Mouse (Mus musculus) intestine, embryonic 14.5 days (tissue): ENCODE measurements around the gene Mrpl20. TPM values are rescaled to one million over a fixed set of nuclear protein-coding genes. Genes with fewer than 3 reads are reported as not detected.
A peak's percentile ranks its signal among the peaks of the same experiment; 100 is the strongest.

Experiments used
- ATAC-seq: fragments of 200-750 bp; cut with Nextera tagmentation; replicated peaks from 2 replicates; pipeline ENCODE4 v1.8.0; 2017; ENCODE audit warnings: low read depth, moderate number of reproducible peaks, moderate TSS enrichment, moderate library complexity; ENCODE audit not compliant: low FRiP score, low TSS enrichment
- DNase-seq: peaks from one replicate; pipeline ENCODE4 v3.0.0-alpha.2; 2018; ENCODE audit warnings: low spot score
- H3K27ac ChIP-seq: fragments of 300-500 bp; sonication (generic); 2 replicates; pipeline ENCODE4 v1.5.1; 2014; ENCODE audit warnings: low read depth, mild to moderate bottlenecking, control low read depth
- H3K27me3 ChIP-seq: fragments of 300-500 bp; sonication (generic); replicated peaks from 2 replicates; pipeline ENCODE4 v1.6.1; 2014; ENCODE audit warnings: low read length, control low read depth; ENCODE audit not compliant: control insufficient read depth, insufficient read depth
- H3K36me3 ChIP-seq: fragments of 300-500 bp; sonication (generic); 2 replicates; pipeline ENCODE4 v1.6.1; 2014; ENCODE audit warnings: low read length, control low read depth; ENCODE audit not compliant: control insufficient read depth, insufficient read depth
- H3K4me1 ChIP-seq: fragments of 300-500 bp; sonication (generic); replicated peaks from 2 replicates; pipeline ENCODE4 v1.6.1; 2014; ENCODE audit warnings: low read length, control low read depth, mixed read lengths; ENCODE audit not compliant: control insufficient read depth, insufficient read depth
- H3K4me2 ChIP-seq: fragments of 300-500 bp; sonication (generic); 2 replicates; pipeline ENCODE4 v1.6.1; 2014; ENCODE audit warnings: low read length
- H3K4me3 ChIP-seq: fragments of 300-500 bp; sonication (generic); 2 replicates; pipeline ENCODE4 v1.5.1; 2014; ENCODE audit warnings: low read depth, low read length, control low read depth, mixed read lengths
- H3K9ac ChIP-seq: fragments of 300-500 bp; sonication (generic); 2 replicates; pipeline ENCODE4 v1.6.1; 2014; ENCODE audit warnings: mild to moderate bottlenecking, low read length
- H3K9me3 ChIP-seq: fragments of 300-500 bp; sonication (generic); 2 replicates; pipeline ENCODE4 v1.6.1; 2016; ENCODE audit warnings: low read length, control low read depth; ENCODE audit not compliant: control insufficient read depth
- WGBS: fragments of 180-500 bp; shearing (Covaris S2); extraction: QIAGEN DNeasy Blood & Tissue Kit; methylation state at CpG from one replicate; pipeline ENCODE4 v1.1.7; 2014; 5-methylcytosine and 5-hydroxymethylcytosine counted together
- polyA plus RNA-seq: library from polyadenylated mRNA; unstranded; fragments of >200 nt; fragmentation: Nextera tagmentation; extraction: Ambion mirVana; gene quantifications from 2 replicates; pipeline ENCODE4 v1.2.1, GENCODE M21; 2014

Gene Mrpl20
- polyA plus RNA-seq, 1 experiment from 2014 or later, result 246 TPM

- Histone ChIP-seq H3K27ac (peak overlapping the region; percentile 54; the same call in 1 of the 2 replicates), H3K4me3 (no peak overlapping the region), H3K9ac (no peak overlapping the region), H3K4me1 (peaks cover 14% of the 10 kb centered on the region), H3K27me3 (no peaks in the 10 kb centered on the region), H3K4me2 (no peak overlapping the region), H3K9me3 (no peaks in the 10 kb centered on the region), H3K36me3 (peaks cover 56% of the 10 kb centered on the region)
- no peak for ATAC-seq
- WGBS, result 93% methylated on average over 3 of the region's 3 CpGs
- DNase-seq, result no peak
Measured at GRCm38 (mm10) chr4:155807841-155808240, 5.2 kb downstream of the Mrpl20 start.

GRCm38 (mm10) chr4:155811929-155812664, 9.4 kb downstream of the Mrpl20 start, which contains the start of gene Ccnl2:
Gene Ccnl2 (plus strand): TSS chr4:155812489.
- H3K27me3 ChIP-seq, result no peaks in the 10 kb centered on the region
- peak; percentile 97 for ATAC-seq

GRCm38 (mm10) chr4:155812665-155813181, 10.0 kb downstream of the Mrpl20 start:
- Histone ChIP-seq H3K27me3 (no peaks in the 10 kb centered on the region), H3K4me1 (peaks cover 20% of the 10 kb centered on the region), H3K27ac (peak overlapping the region; percentile 93), H3K4me2 (peak overlapping the region; percentile 97), H3K9me3 (no peaks in the 10 kb centered on the region), H3K9ac (peak overlapping the region; percentile 99), H3K36me3 (peaks cover 75% of the 10 kb centered on the region), H3K4me3 (peak overlapping the region; percentile 100)
- peak; percentile 73 for DNase-seq
- WGBS, result under 1% methylated on average over 47 of the region's 49 CpGs
- ATAC-seq, result peak; percentile 44

More at GRCm38 (mm10) chr4:155811929-155812664, 9.4 kb downstream of the Mrpl20 start, which contains the start of gene Ccnl2:
- 1% methylated on average over 60 of the region's 60 CpGs for WGBS
- peaks cover 20% of the 10 kb centered on the region for H3K4me1 ChIP-seq
- peak within 1 kb of the TSS; percentile 99 for H3K9ac ChIP-seq
- H3K27ac ChIP-seq, result peak within 1 kb of the TSS; percentile 93
- H3K9me3 ChIP-seq, result no peaks in the 10 kb centered on the region
- H3K36me3 ChIP-seq, result peaks cover 75% of the 10 kb centered on the region
- peak within 1 kb of the TSS; percentile 100 for H3K4me3 ChIP-seq
- DNase-seq, result peak; percentile 95
- H3K4me2 ChIP-seq, result peak within 1 kb of the TSS; percentile 97

GRCm38 (mm10) chr4:155817533-155817932, 14.9 kb downstream of the Mrpl20 start:
- Histone ChIP-seq H3K27ac (no peak overlapping the region), H3K4me3 (no peak overlapping the region), H3K9ac (no peak overlapping the region), H3K36me3 (peaks cover 91% of the 10 kb centered on the region), H3K27me3 (no peaks in the 10 kb centered on the region), H3K4me2 (no peak overlapping the region), H3K4me1 (peaks cover 14% of the 10 kb centered on the region), H3K9me3 (no peaks in the 10 kb centered on the region)
- 79% methylated on average over 4 of the region's 4 CpGs for WGBS
- no peak for DNase-seq
- ATAC-seq, result no peak

GRCm38 (mm10) chr4:155821025-155821424, 18.3 kb downstream of the Mrpl20 start:
- no peak overlapping the region for H3K4me3 ChIP-seq
- 72% methylated on average over 7 of the region's 7 CpGs for WGBS
- no peak overlapping the region for H3K4me2 ChIP-seq
- H3K36me3 ChIP-seq, result peaks cover 97% of the 10 kb centered on the region
- no peak overlapping the region for H3K9ac ChIP-seq
- ATAC-seq (no peak), DNase-seq (no peak)
- no peak overlapping the region for H3K27ac ChIP-seq
- H3K9me3 ChIP-seq, result no peaks in the 10 kb centered on the region
- H3K27me3 ChIP-seq, result no peaks in the 10 kb centered on the region
- no peaks in the 10 kb centered on the region for H3K4me1 ChIP-seq

- no peaks in the 10 kb centered on the region for H3K27me3 ChIP-seq
- H3K27ac ChIP-seq, result no peak overlapping the region
- 94% methylated on average over 16 of the region's 16 CpGs for WGBS
- peaks cover 90% of the 10 kb centered on the region for H3K36me3 ChIP-seq
- H3K4me1 ChIP-seq, result no peaks in the 10 kb centered on the region
- no peak overlapping the region for H3K9ac ChIP-seq
- no peak for DNase-seq
- H3K4me2 ChIP-seq, result no peak overlapping the region
- no peak overlapping the region for H3K4me3 ChIP-seq
- H3K9me3 ChIP-seq, result no peaks in the 10 kb centered on the region
- ATAC-seq, result no peak
Measured at GRCm38 (mm10) chr4:155823443-155823842, 20.8 kb downstream of the Mrpl20 start.

GRCm38 (mm10) chr4:155829866-155830265, 27.2 kb downstream of the Mrpl20 start:
- no peak overlapping the region for H3K9ac ChIP-seq
- peaks cover 33% of the 10 kb centered on the region for H3K36me3 ChIP-seq
- H3K27ac ChIP-seq, result no peak overlapping the region
- no peaks in the 10 kb centered on the region for H3K27me3 ChIP-seq
- no peak for DNase-seq
- H3K4me2 ChIP-seq, result no peak overlapping the region
- no peaks in the 10 kb centered on the region for H3K9me3 ChIP-seq
- ATAC-seq, result no peak
- no peak overlapping the region for H3K4me3 ChIP-seq
- 92% methylated on average over 4 of the region's 4 CpGs for WGBS
- peaks cover 19% of the 10 kb centered on the region for H3K4me1 ChIP-seq

- Histone ChIP-seq H3K27me3 (no peaks in the 10 kb centered on the region), H3K4me1 (peaks cover 19% of the 10 kb centered on the region), H3K4me2 (peak overlapping the region; percentile 95), H3K9ac (peak overlapping the region; percentile 37; the same call in 1 of the 2 replicates), H3K4me3 (peak overlapping the region; percentile 87), H3K36me3 (peaks cover 25% of the 10 kb centered on the region), H3K9me3 (no peaks in the 10 kb centered on the region), H3K27ac (no peak overlapping the region; the same call in 1 of the 2 replicates)
- DNase-seq, result no peak
- 50% methylated on average over 8 of the region's 8 CpGs for WGBS
- no peak for ATAC-seq
Measured at GRCm38 (mm10) chr4:155830596-155830995, 27.9 kb downstream of the Mrpl20 start.
